16 mouse cellular contexts compared by ENCODE assay signal in the genomic region with DNA sequence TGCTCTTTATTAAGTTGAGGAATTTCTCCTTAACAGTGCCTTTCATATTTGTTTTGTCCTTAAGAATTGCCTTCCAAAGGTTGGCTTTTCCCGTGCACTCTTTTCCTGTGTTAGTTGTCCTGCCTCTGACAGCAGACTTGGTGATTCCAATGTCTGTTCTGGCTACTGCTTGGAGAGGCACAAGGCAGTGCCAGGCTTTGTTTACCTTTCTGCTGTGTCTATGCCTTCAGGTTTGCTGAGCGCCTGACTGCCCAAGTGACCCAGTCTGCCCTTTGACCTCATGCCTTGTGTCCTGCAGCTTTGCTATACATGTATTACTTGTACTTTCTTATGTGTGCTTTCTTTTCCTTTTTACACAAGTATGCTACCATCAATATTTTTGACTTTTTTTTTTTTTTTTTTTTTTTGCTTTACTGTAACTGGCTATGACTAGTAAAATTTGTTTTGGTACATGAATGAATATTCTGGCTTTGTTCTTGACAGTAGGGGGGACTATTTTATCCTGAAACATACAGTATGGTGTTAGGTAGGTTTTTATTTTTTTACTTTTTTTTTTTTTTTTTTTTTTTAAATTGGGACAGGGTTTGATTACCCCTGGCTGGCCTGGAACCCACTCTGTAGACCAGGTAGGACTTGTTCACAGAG. TPM values are rescaled to one million over a fixed set of nuclear protein-coding genes. Genes with fewer than 3 reads are reported as not detected.
DNase-seq lines count a peak whose midpoint lies in the region; ATAC-seq and TF ChIP-seq lines count a peak whose summit lies in the region.
"Had no signal": no experiment of that assay in that cellular context is flagged by ENCODE, and none has a peak within 500 bp of the region (broad histone marks: within the 10 kb centered on the region; RNA-seq: fewer than 3 reads in every experiment).

No protein-coding gene starts in this region.

- ATAC-seq in liver, embryonic 11.5 days (replicated peaks; ENCODE audit: low FRiP score): no peak
- ATAC-seq in kidney, embryonic 16.5 days (ENCODE audit: low FRiP score, low TSS enrichment): peak; percentile 73; the same call in 1 of the 2 replicates
- no peak for ATAC-seq in stomach, postnatal 0 days (ENCODE audit: low FRiP score, low TSS enrichment)
- no peak for ATAC-seq in forebrain, embryonic 14.5 days
- ATAC-seq: forebrain, embryonic 16.5 days had no signal

- no peak overlapping the region for H3K4me2 ChIP-seq in liver, embryonic 11.5 days
- no peak overlapping the region for H3K4me2 ChIP-seq in kidney, embryonic 16.5 days (replicated peaks; ENCODE audit: low read depth, low read length)
- H3K4me2 ChIP-seq in stomach, postnatal 0 days (replicated peaks; ENCODE audit: low read depth): no peak overlapping the region
- no peak overlapping the region for H3K4me2 ChIP-seq in forebrain, embryonic 14.5 days (ENCODE audit: low read length)
- H3K4me2 ChIP-seq: limb, embryonic 15.5 days; midbrain, embryonic 11.5 days had no signal

- intact Hi-C loops in gastrocnemius, adult 2 months (cut with DNase I): no loop called here

- no peak for TF ChIP-seq CTCF in gastrocnemius, adult 2 months (IDR thresholded peaks at IDR 0.05)
- TF ChIP-seq CTCF in stomach, postnatal 0 days (IDR thresholded peaks at IDR 0.05; ENCODE audit: low read depth): no peak

- no peaks in the 10 kb centered on the region for H3K27me3 ChIP-seq in liver, embryonic 11.5 days (replicated peaks; ENCODE audit: control insufficient read depth, insufficient read depth, low read length)
- no peaks in the 10 kb centered on the region for H3K27me3 ChIP-seq in kidney, embryonic 16.5 days (ENCODE audit: insufficient read depth, low read length)
- H3K27me3 ChIP-seq in stomach, postnatal 0 days (ENCODE audit: control insufficient read depth, insufficient read depth, low read length): no peaks in the 10 kb centered on the region
- H3K27me3 ChIP-seq in forebrain, embryonic 14.5 days (replicated peaks; ENCODE audit: control insufficient read depth, insufficient read depth, low read length): no peaks in the 10 kb centered on the region
- H3K27me3 ChIP-seq: limb, embryonic 15.5 days had no signal

- no peak overlapping the region for H3K9ac ChIP-seq in liver, embryonic 11.5 days (ENCODE audit: low read depth, low read length)
- H3K9ac ChIP-seq in kidney, embryonic 16.5 days (replicated peaks; ENCODE audit: low read length): no peak overlapping the region
- H3K9ac ChIP-seq in stomach, postnatal 0 days (ENCODE audit: low read length): no peak overlapping the region
- no peak overlapping the region for H3K9ac ChIP-seq in forebrain, embryonic 14.5 days (ENCODE audit: low read length)
- H3K9ac ChIP-seq: limb, embryonic 15.5 days had no signal

- peak overlapping the region; percentile 91 for H3K27ac ChIP-seq in gastrocnemius, adult 2 months
- H3K27ac ChIP-seq in liver, embryonic 11.5 days (ENCODE audit: low read depth, low read length): 0 out of 2 replicates have a peak overlapping the region, but pooled peaks have one; percentile 35
- H3K27ac ChIP-seq in kidney, embryonic 16.5 days (ENCODE audit: low read length): no peak overlapping the region
- H3K27ac ChIP-seq in stomach, postnatal 0 days (replicated peaks): no peak overlapping the region
- no peak overlapping the region for H3K27ac ChIP-seq in forebrain, embryonic 14.5 days (ENCODE audit: low read depth, low read length)
- H3K27ac ChIP-seq: limb, embryonic 15.5 days had no signal

- H3K4me1 ChIP-seq in liver, embryonic 11.5 days (replicated peaks; ENCODE audit: control insufficient read depth, insufficient read depth, low read length): peaks cover 28% of the 10 kb centered on the region
- peaks cover 37% of the 10 kb centered on the region for H3K4me1 ChIP-seq in kidney, embryonic 16.5 days (ENCODE audit: insufficient read depth, low read length)
- H3K4me1 ChIP-seq in stomach, postnatal 0 days (replicated peaks; ENCODE audit: control insufficient read depth, insufficient read depth): peaks cover 2% of the 10 kb centered on the region; the same call in 1 of the 2 replicates
- H3K4me1 ChIP-seq in forebrain, embryonic 14.5 days (ENCODE audit: control insufficient read depth, insufficient read depth, low read length): 0 out of 2 replicates have a peak, but pooled peaks cover 2% of the 10 kb centered on the region

- no peak for DNase-seq in gastrocnemius, adult 2 months
- DNase-seq in gastrocnemius, adult 18-20 months (ENCODE audit: low spot score): no peak
- no peak for DNase-seq in liver, embryonic 11.5 days (ENCODE audit: low spot score)
- DNase-seq in liver: no peak
- DNase-seq in stomach, postnatal 0 days (ENCODE audit: low spot score): peak; percentile 23
- no peak for DNase-seq in forebrain, embryonic 14.5 days (ENCODE audit: low spot score)
- no peak for DNase-seq in gastrocnemius, postnatal 25 days
- DNase-seq: cerebellum, adult 11-12 months; gastrocnemius, postnatal 36 days; lung, postnatal 10 days; retina, postnatal 1 day; thymus, postnatal 14 days had no signal

- no peak overlapping the region for H3K4me3 ChIP-seq in gastrocnemius, adult 2 months
- no peak overlapping the region for H3K4me3 ChIP-seq in liver, embryonic 11.5 days (ENCODE audit: low read depth, low read length)
- H3K4me3 ChIP-seq in kidney, embryonic 16.5 days (ENCODE audit: low read length): no peak overlapping the region
- no peak overlapping the region for H3K4me3 ChIP-seq in stomach, postnatal 0 days (ENCODE audit: low read depth, low read length)
- no peak overlapping the region for H3K4me3 ChIP-seq in forebrain, embryonic 14.5 days (ENCODE audit: low read depth, low read length)
- H3K4me3 ChIP-seq: limb, embryonic 15.5 days had no signal

- no peaks in the 10 kb centered on the region for H3K36me3 ChIP-seq in liver, embryonic 11.5 days (ENCODE audit: control insufficient read depth, insufficient read depth, low read length)
- no peaks in the 10 kb centered on the region for H3K36me3 ChIP-seq in kidney, embryonic 16.5 days (ENCODE audit: insufficient read depth, low read length)
- no peaks in the 10 kb centered on the region for H3K36me3 ChIP-seq in stomach, postnatal 0 days (ENCODE audit: control insufficient read depth, insufficient read depth, low read length)
- no peaks in the 10 kb centered on the region for H3K36me3 ChIP-seq in forebrain, embryonic 14.5 days (ENCODE audit: control insufficient read depth, insufficient read depth, low read length)
- H3K36me3 ChIP-seq: limb, embryonic 15.5 days had no signal

- no peak for TF ChIP-seq EP300 in stomach, postnatal 0 days (optimal IDR thresholded peaks at IDR 0.05)

- WGBS in liver, embryonic 11.5 days: 53% methylated on average over 2 of the region's 2 CpGs
- WGBS in kidney, embryonic 16.5 days: 31% methylated on average over 2 of the region's 2 CpGs
- 30% methylated on average over 2 of the region's 2 CpGs for WGBS in stomach, postnatal 0 days
- WGBS in forebrain, embryonic 14.5 days: 77% methylated on average over 2 of the region's 2 CpGs

- no peaks in the 10 kb centered on the region for H3K9me3 ChIP-seq in liver, embryonic 11.5 days (ENCODE audit: control insufficient read depth, low read length)
- H3K9me3 ChIP-seq in kidney, embryonic 16.5 days (ENCODE audit: low read length): no peaks in the 10 kb centered on the region
- H3K9me3 ChIP-seq in stomach, postnatal 0 days (ENCODE audit: control insufficient read depth, low read length): no peaks in the 10 kb centered on the region
- H3K9me3 ChIP-seq in forebrain, embryonic 14.5 days (replicated peaks; ENCODE audit: control insufficient read depth, low read length): no peaks in the 10 kb centered on the region
- H3K9me3 ChIP-seq: limb, embryonic 15.5 days had no signal

RNA-seq across cellular contexts. Expression of a gene that starts 54.0 kb away (rescaled TPM):
- 10 to 100 TPM; 56.9 to 68.9 TPM for total RNA-seq in gastrocnemius, adult 2 months (2021)
- total RNA-seq in gastrocnemius, adult 18-20 months (2021): 10 to 100 TPM; 55.5 to 66.3 TPM
- 44.2 and 54.1 TPM in 2 replicates for polyA plus RNA-seq in liver, embryonic 11.5 days (2014; fragmentation: Nextera tagmentation; extraction: Ambion mirVana)
- polyA plus RNA-seq in kidney, embryonic 16.5 days (2015; fragmentation: Nextera tagmentation; extraction: Ambion mirVana): 91.3 and 95.2 TPM in 2 replicates
- polyA plus RNA-seq in stomach, postnatal 0 days (2015; fragmentation: Nextera tagmentation; extraction: Ambion mirVana): 31.5 and 32.1 TPM in 2 replicates
- 83.1 and 99.3 TPM in 2 replicates for polyA plus RNA-seq in forebrain, embryonic 14.5 days (2014; fragmentation: Nextera tagmentation; extraction: Ambion mirVana)
- total RNA-seq in gastrocnemius, postnatal 25 days (2021): 10 to 100 TPM; 41.5 to 52.7 TPM

Comparison
In these comparisons a context has a peak if more than half of its experiments do, and no peak if none do; other contexts are left out.
1. H3K27ac ChIP-seq: peak in gastrocnemius, adult 2 months (single experiment) and liver, embryonic 11.5 days (single experiment); none in kidney, embryonic 16.5 days (single experiment), stomach, postnatal 0 days (single experiment) and forebrain, embryonic 14.5 days (single experiment).